Mouse (Mus musculus) heart, postnatal 0 days (tissue): ENCODE data around the gene Lmx1b. TPM values are rescaled to one million over a fixed set of nuclear protein-coding genes. Genes with fewer than 3 reads are reported as not detected.

Experiments used
- ATAC-seq: fragments of 200-750 bp; cut with Nextera tagmentation; 2 replicates; pipeline ENCODE4 v1.8.0; 2017; ENCODE audit warnings: low read depth, moderate number of reproducible peaks, moderate library complexity; ENCODE audit not compliant: insufficient read depth
- DNase-seq: peaks from one replicate; pipeline ENCODE4 v3.0.0-alpha.2; 2016; ENCODE audit warnings: low spot score
- H3K27ac ChIP-seq: fragments of 300-500 bp; sonication (generic); 2 replicates; pipeline ENCODE4 v1.5.1; 2014; ENCODE audit warnings: low read depth, mild to moderate bottlenecking
- H3K27me3 ChIP-seq: fragments of 300-500 bp; sonication (generic); 2 replicates; pipeline ENCODE4 v1.6.1; 2014; ENCODE audit warnings: low read length, mixed read lengths; ENCODE audit not compliant: control insufficient read depth, insufficient read depth
- H3K36me3 ChIP-seq: fragments of 300-500 bp; sonication (generic); replicated peaks from 2 replicates; pipeline ENCODE4 v1.6.1; 2014; ENCODE audit warnings: low read length, mixed read lengths; ENCODE audit not compliant: control insufficient read depth, insufficient read depth
- H3K4me1 ChIP-seq: fragments of 300-500 bp; sonication (generic); 2 replicates; pipeline ENCODE4 v1.6.1; 2014; ENCODE audit warnings: antibody characterized with exemption; ENCODE audit not compliant: control insufficient read depth, insufficient read depth
- H3K4me2 ChIP-seq: fragments of 300-500 bp; sonication (generic); 2 replicates; pipeline ENCODE4 v1.6.1; 2014; ENCODE audit warnings: low read depth, mild to moderate bottlenecking, low read length, moderate library complexity
- H3K4me3 ChIP-seq: fragments of 300-500 bp; sonication (generic); 2 replicates; pipeline ENCODE4 v1.5.1; 2014; ENCODE audit warnings: low read depth, low read length
- H3K9ac ChIP-seq: fragments of 300-500 bp; sonication (generic); replicated peaks from 2 replicates; pipeline ENCODE4 v1.6.1; 2014; ENCODE audit warnings: low read depth, low read length, mixed read lengths
- H3K9me3 ChIP-seq: fragments of 300-500 bp; sonication (generic); replicated peaks from 2 replicates; pipeline ENCODE4 v1.6.1; 2016; ENCODE audit warnings: low read length; ENCODE audit not compliant: control insufficient read depth
- CTCF ChIP-seq: IDR thresholded peaks from 2 replicates; pipeline ENCODE4 v1.5.1; 2016; ENCODE audit warnings: antibody characterized with exemption, control low read depth, low read depth
- EP300 ChIP-seq: IDR thresholded peaks from 2 replicates; pipeline ENCODE4 v1.6.1; 2016; ENCODE audit warnings: antibody characterized with exemption, low read depth
- WGBS: fragments of 180-500 bp; shearing (Covaris S2); extraction: QIAGEN DNeasy Blood & Tissue Kit; methylation state at CpG from one replicate; pipeline ENCODE4 v1.1.7; 2014; 5-methylcytosine and 5-hydroxymethylcytosine counted together
- polyA plus RNA-seq: library from polyadenylated mRNA; unstranded; fragments of >200 nt; fragmentation: Nextera tagmentation; extraction: Ambion mirVana; gene quantifications from 2 replicates; pipeline ENCODE4 v1.2.1, GENCODE M21; 2015
- total RNA-seq: library from RNA; depleted of rRNA; stranded (reverse); fragments of >200 nt; gene quantifications from 2 replicates; pipeline ENCODE4 v1.2.3, GENCODE M21; 2014; ENCODE audit warnings: low replicate concordance

Lmx1b gene
- total and polyA plus RNA-seq, 2 experiments from 2014 or later = not detected

- ATAC-seq = no peak
These were observed 13.9 kb downstream of the Lmx1b start for GRCm38 (mm10) chr2:33626262-33627057.

GRCm38 (mm10) chr2:33617670-33618069 is 22.6 kb downstream of the Lmx1b start:
- Histone ChIP-seq H3K9ac (no peak overlapping the region), H3K4me2 (no peak overlapping the region), H3K36me3 (no peaks in the 10 kb centered on the region), H3K27ac (no peak overlapping the region), H3K4me3 (no peak overlapping the region), H3K9me3 (no peaks in the 10 kb centered on the region), H3K27me3 (peaks cover 78% of the 10 kb centered on the region), H3K4me1 (no peaks in the 10 kb centered on the region)
- no peak for ATAC-seq
- TF ChIP-seq EP300 = no peak
- TF ChIP-seq CTCF = no peak
- whole genome bisulfite sequencing = 80% methylated on average over 9 of the region's 9 CpGs
- no peak for DNase-seq

More at GRCm38 (mm10) chr2:33626262-33627057, 13.9 kb downstream of the Lmx1b start:
- Histone ChIP-seq H3K9ac (no peak overlapping the region), H3K4me2 (no peak overlapping the region), H3K9me3 (no peaks in the 10 kb centered on the region), H3K4me3 (no peak overlapping the region), H3K27ac (no peak overlapping the region), H3K4me1 (no peaks in the 10 kb centered on the region), H3K36me3 (no peaks in the 10 kb centered on the region), H3K27me3 (peaks cover 88% of the 10 kb centered on the region)
- TF ChIP-seq EP300 (no peak), CTCF (no peak)
- WGBS = 40% methylated on average over 16 of the region's 16 CpGs
- no peak for DNase-seq

- Histone ChIP-seq H3K27me3 (peaks cover 81% of the 10 kb centered on the region), H3K9ac (no peak overlapping the region), H3K4me3 (peak overlapping the region; percentile 45), H3K36me3 (no peaks in the 10 kb centered on the region), H3K4me2 (peak overlapping the region; percentile 67), H3K27ac (no peak overlapping the region), H3K4me1 (no peaks in the 10 kb centered on the region), H3K9me3 (no peaks in the 10 kb centered on the region)
- TF ChIP-seq CTCF (no peak), EP300 (no peak)
- no peak for DNase-seq
- WGBS = 2% methylated on average over 30 of the region's 30 CpGs
- ATAC-seq = no peak
These were observed 23.9 kb downstream of the Lmx1b start for GRCm38 (mm10) chr2:33616411-33616843.

DNA sequence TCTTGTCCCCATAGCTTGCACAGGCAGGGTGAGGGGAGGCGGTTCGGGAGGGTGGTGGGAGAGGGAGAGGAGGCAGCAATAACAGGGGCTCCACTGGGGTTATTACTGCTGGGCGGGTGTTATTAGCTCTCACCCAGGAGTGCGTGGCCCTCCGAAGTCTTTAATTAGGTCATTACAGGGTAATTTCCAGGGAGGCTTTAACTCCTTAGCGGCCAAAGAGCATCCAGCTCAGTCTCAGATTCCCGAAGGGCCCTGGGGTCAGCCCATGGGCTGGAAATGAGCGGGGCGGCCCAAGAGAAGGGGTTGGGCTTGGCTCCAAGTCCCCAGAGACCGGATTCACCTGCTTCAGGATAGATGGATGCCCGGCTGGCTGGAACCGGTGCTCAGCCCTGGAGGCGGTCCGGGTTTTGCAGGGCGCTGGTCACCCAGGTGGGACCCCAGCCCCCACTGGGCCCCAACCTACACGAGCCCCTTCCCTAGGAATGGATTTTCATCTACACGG is 24.4 kb downstream of the Lmx1b start:
- no peaks in the 10 kb centered on the region for H3K4me1 ChIP-seq
- H3K36me3 ChIP-seq = no peaks in the 10 kb centered on the region
- peak overlapping the region; percentile 67 for H3K4me2 ChIP-seq
- peaks cover 85% of the 10 kb centered on the region for H3K27me3 ChIP-seq
- H3K9me3 ChIP-seq = no peaks in the 10 kb centered on the region
- H3K27ac ChIP-seq = no peak overlapping the region
- H3K4me3 ChIP-seq = peak overlapping the region; percentile 45
- ATAC-seq (no peak), DNase-seq (no peak)
- TF ChIP-seq CTCF = no peak
- TF ChIP-seq EP300 = no peak
- H3K9ac ChIP-seq = no peak overlapping the region
- 17% methylated on average over 17 of the region's 17 CpGs for WGBS

DNA sequence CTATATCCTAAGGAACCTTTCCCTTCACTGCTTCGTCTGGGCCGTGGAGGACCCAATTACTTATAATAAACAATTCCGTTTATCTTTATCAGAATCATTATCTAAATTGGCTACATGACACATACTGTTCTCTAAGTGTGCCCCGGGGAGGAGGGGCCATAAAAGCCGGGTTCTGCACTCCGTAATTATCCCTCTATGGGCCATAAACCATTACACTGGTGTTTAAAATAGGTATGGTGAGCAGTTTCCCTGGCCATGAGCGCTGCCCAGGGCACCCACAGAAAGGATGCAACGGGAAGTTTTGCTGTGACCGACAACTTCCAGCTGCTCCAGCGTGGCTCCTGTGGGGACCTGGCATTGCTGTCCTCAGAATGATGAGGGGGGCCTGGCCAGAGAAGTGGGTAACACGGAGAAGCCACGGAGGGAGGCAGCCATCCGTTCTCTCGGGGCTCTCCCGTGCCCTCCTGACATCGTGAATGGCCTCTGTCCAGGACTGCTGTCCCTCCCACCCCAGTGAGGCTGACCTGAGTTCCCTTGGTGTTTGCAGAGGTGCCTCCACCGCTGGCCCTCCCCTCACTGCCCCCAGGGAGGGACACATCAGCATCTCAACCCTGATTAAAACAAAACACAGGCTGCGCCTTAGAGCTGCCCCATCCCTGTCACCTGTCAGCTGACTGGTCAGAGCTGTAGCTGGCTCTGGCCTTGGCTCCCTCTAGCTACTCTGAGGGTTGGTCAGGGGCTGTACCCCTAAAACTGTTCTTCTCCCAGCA is 34.6 kb downstream of the Lmx1b start:
- no peak for ATAC-seq

More for the DNA sequence above, 34.6 kb downstream of the Lmx1b start:
- no peak overlapping the region for H3K4me3 ChIP-seq
- H3K4me2 ChIP-seq = no peak overlapping the region
- no peak overlapping the region for H3K9ac ChIP-seq
- no peak overlapping the region for H3K27ac ChIP-seq
- H3K36me3 ChIP-seq = no peaks in the 10 kb centered on the region
- H3K27me3 ChIP-seq = peaks cover 51% of the 10 kb centered on the region
- WGBS = 20% methylated on average over 18 of the region's 18 CpGs
- TF ChIP-seq EP300 = no peak
- H3K4me1 ChIP-seq = no peaks in the 10 kb centered on the region
- DNase-seq = no peak
- H3K9me3 ChIP-seq = no peaks in the 10 kb centered on the region
